Mouse (Mus musculus): Measurements from ENCODE around the gene Rxfp3.
"Not testable (repeated sequence)": the region's sequence is repeated elsewhere in the genome, so short reads cannot be mapped to it uniquely, and the experiment has no call there.

- TF ChIP-seq FOSL1 (IDR thresholded peaks at IDR 0.05; ENCODE audit: insufficient read depth, low read length, poor library complexity, severe bottlenecking); MAX (IDR thresholded peaks at IDR 0.05): not testable (repeated sequence)
Measured at GRCm38 (mm10) chr15:10986477-10986876, 51.3 kb downstream of the Rxfp3 start.
